Mouse (Mus musculus) thymus, postnatal 4 days (tissue): ENCODE results near the gene Hras.
A peak's percentile ranks its signal among the peaks of the same experiment; 100 is the strongest.

Source experiments
- DNase-seq: peaks from one replicate; pipeline ENCODE4 v3.0.0; 2021

Hras gene

GRCm38 (mm10) chr7:141193948-141194347, at the start of gene Hras, which contains the start of gene Lrrc56:
TSS of gene Hras (minus strand) at chr7:141194005.
TSS of gene Lrrc56 (plus strand) at chr7:141194157.
- peak; percentile 99 for DNase-seq

- DNase-seq: no peak
Measured at GRCm38 (mm10) chr7:141231551-141231950, 37.7 kb upstream of the Hras start.

- no peak for DNase-seq
Measured at GRCm38 (mm10) chr7:141231111-141231510, 37.3 kb upstream of the Hras start.

- DNase-seq: no peak
Measured at GRCm38 (mm10) chr7:141230570-141230969, 36.8 kb upstream of the Hras start.

GRCm38 (mm10) chr7:141229702-141230101, 35.9 kb upstream of the Hras start:
- DNase-seq: no peak

- DNase-seq: peak; percentile 97
Measured at GRCm38 (mm10) chr7:141228279-141229067, 34.7 kb upstream of the Hras start, which contains the start of gene Phrf1. TSS of gene Phrf1 (plus strand) at chr7:141228784.

GRCm38 (mm10) chr7:141227796-141228195, 34.0 kb upstream of the Hras start:
- DNase-seq: no peak

- DNase-seq: no peak
Measured at GRCm38 (mm10) chr7:141226535-141226934, 32.7 kb upstream of the Hras start.

- DNase-seq: no peak
Measured at GRCm38 (mm10) chr7:141222696-141223215, 29.0 kb upstream of the Hras start.

GRCm38 (mm10) chr7:141222126-141222467, 28.3 kb upstream of the Hras start:
- no peak for DNase-seq

GRCm38 (mm10) chr7:141221249-141222125, 27.7 kb upstream of the Hras start:
- peak; percentile 95 for DNase-seq

- DNase-seq: no peak
Measured at GRCm38 (mm10) chr7:141220377-141220776, 26.6 kb upstream of the Hras start.

- DNase-seq: no peak
Measured at GRCm38 (mm10) chr7:141219558-141220099, 25.8 kb upstream of the Hras start.

GRCm38 (mm10) chr7:141218557-141219133, 24.8 kb upstream of the Hras start:
- DNase-seq: no peak

GRCm38 (mm10) chr7:141218141-141218540, 24.3 kb upstream of the Hras start:
- DNase-seq: no peak

GRCm38 (mm10) chr7:141217343-141218013, 23.7 kb upstream of the Hras start:
- no peak for DNase-seq

GRCm38 (mm10) chr7:141216894-141217293, 23.1 kb upstream of the Hras start:
- no peak for DNase-seq

GRCm38 (mm10) chr7:141215880-141216733, 22.3 kb upstream of the Hras start:
- no peak for DNase-seq

- peak; percentile 97 for DNase-seq
Measured at GRCm38 (mm10) chr7:141215101-141215879, 21.5 kb upstream of the Hras start, which contains the start of gene Rassf7. TSS of gene Rassf7 (plus strand) at chr7:141215860.

GRCm38 (mm10) chr7:141214310-141214709, 20.5 kb upstream of the Hras start:
- DNase-seq: no peak
